Mouse (Mus musculus): Measurements from ENCODE around the gene Umps.

The Umps gene

DNA sequence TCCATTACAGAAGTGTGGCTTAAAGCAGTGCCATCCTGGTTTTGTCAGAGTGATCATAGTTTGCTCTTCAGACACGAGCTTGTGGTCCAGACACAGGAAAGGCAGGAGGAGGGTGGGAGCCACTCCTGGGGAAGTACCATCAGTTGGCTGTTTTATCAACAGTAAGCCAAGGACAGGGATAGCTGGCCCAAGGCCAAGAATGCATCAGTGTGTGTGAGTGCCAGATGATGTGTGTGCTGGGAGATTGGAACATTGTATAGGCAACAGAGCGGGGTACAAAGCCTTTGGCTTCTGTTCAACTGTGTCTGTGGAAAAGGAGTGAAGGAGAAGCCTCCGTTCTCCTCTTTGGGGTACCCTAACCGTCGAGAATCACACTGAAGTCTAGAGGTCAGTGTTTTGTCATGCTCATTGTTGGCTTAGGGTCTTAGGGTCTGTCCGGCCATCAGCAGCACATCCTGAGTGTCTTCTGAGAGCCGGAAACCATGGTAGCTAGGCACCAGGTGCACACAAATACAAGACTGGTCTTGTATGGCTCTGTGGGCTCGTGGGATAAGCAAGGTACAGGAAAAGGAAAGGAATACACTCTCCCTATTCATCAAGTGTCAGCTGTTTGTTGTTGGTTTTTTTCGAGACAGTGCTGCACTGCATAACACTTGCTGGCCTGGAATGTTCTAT, 37.9 kb downstream of the Umps start:
- DNase-seq (ENCODE audit: low spot score), result no peak

DNA sequence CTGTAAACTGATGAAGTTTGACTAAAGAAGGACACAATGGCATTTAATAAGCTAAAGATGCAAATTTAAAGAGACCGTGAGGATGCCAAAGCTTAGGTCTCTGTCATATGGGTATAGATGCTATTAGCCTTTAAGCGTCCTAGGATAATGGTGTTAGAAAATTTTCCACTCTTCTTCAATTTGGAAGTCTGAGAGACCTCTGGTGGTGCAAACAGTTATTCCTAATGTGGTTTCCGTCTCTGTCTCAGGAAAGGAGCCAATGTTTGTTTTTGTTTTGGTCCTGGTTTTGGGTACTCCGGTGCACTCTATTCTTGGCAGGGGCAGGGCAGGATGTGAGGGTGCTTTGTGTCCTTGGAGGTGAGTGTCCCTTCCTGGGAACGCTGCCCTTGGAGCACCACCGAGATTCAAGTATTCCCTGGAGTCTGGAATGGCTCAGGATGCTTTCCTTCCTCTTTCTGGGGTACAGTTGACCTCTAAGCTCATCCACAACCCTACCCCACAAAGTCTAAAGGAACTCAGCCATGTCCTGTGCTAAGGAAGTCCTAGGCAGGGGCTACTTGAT, 39.5 kb downstream of the Umps start:
- DNase-seq (ENCODE audit: low spot score), result no peak

DNA sequence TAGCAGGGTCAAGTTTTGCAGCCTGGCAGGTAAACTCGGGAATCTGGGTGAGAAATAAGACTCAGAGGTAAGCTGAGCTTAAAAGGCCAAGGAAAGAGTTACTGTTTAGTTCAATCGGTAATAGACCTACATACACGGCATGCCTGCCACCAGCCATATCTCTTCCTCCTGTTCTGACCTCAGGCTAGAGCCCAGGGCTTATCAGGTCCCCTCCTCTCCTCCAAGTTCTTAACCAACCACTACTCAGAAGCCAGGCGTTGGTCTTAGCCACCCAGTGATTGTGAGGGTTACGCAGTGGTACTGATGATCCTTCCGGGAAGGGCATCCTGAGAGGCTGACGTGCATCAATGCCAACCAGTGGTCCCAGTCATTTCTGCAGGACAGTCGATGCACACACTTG, 43.1 kb downstream of the Umps start:
- DNase-seq (ENCODE audit: low spot score), result no peak

DNA sequence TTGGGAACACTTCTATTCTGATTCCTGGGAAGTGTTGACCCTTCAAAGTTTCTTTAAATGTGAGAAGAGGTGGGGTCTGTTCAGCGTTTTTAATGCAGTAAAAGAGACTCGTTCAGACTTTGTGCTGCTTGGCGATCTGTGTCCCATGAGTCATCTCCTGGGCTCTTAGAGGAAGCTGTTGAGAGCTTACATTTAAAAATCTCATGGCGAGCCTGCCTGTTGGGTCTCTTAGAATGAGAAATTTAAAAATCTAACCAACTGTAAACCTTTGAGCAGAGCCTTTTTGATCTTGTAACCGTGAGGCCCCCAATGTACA, 43.9 kb downstream of the Umps start:
- no peak for DNase-seq (ENCODE audit: low spot score)

DNA sequence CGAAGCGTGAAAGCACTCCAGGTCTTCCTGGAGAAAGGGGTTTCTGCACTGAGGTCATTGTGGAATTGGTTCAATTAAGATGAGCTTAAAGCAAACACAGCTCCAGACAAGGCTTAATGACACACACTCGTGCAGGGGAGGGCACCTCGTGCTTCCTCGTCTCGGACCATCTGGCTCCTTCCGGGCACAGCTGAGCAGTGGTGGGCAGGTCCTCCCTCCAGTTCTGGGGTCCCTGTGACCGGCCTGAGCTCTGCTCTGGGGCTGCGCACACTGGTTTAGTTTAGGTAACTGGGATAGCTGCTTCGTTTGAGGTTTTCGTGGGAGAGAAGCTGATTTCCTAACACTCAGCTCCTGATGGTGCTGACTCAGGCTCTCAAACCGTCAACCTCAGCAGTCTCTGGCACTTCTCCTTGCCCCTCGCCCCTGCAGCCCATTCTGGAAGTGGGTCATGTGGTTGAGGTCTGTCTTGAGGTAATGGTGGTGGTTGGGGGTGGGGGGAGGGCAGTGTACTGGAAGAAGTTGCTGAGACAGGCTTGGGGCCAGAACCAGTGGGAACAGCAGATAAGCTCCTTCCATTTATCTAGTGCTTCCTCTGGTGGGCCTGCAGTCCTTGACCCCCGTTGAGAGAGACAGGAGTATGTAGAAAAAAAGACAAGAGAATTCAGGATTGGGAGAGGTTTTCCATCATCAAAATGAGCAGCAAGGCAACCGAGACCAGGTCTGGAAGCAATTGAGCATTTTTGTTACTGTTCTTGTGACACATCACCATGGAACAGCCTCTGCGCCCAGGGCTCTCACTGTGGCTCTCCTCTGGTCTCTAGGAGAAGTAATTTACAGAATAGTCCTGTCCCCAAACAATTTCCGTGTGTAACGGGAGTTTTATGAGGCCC, 44.5 kb downstream of the Umps start:
- DNase-seq (ENCODE audit: low spot score), result no peak

DNA sequence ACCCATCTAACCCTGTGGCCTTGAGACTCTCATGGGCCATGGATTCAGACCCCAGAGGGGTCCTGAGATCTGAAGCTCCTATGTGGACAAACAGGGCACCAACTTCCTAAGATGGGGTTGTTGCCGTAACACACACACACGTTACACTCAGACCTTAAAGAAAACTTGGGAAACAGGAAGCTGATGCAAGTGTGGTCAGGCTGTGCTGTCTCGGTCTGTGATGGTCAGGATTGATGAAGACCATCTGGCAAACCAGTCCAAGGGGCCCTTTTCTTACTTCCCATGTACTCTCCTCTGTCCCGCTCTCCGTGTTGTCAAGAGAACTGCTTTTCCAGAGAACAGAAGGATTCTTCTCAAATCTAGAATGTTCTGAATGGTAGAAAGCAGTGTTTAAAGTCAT, 45.3 kb downstream of the Umps start:
- DNase-seq (ENCODE audit: low spot score), result no peak

DNA sequence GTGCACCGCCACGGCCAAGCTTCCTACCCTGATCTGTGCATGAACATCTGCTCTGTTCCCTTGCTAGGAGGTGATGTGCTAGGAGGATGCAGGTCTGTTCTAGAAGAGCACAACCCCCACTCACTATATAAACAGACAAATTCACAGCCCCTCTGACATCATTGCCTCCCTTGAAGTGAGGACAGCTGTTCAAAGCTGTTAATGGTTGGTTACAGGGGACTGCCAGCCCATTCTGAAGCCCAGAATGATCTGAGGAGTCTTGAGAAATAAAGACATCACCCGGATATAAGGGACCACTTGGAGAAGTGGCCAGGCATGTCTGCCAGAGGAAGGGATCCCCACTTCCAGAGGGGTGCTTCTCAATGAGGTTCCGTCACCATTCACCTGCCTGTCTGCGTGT, 48.9 kb downstream of the Umps start:
- no peak for DNase-seq (ENCODE audit: low spot score)

DNA sequence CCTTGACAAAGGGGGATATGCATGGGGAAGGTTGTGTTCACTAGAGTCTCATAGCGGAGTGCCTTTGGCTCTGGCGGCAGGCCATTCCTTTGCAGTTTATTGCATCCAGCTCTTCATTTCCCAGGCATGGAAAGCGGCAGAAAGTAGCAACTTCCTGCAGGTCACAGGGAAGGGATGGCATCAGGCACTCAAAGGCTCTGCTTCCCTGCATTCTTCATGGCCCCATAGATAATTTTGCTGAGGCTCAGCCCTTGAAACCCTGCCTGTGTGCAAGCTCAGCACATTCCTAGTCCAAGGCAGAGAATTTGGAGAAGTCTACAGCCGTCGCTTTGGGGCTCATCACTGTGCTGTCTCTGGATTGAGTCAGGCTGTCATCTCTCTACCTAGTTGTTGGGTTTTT, 49.4 kb downstream of the Umps start:
- no peak for DNase-seq (ENCODE audit: low spot score)

DNA sequence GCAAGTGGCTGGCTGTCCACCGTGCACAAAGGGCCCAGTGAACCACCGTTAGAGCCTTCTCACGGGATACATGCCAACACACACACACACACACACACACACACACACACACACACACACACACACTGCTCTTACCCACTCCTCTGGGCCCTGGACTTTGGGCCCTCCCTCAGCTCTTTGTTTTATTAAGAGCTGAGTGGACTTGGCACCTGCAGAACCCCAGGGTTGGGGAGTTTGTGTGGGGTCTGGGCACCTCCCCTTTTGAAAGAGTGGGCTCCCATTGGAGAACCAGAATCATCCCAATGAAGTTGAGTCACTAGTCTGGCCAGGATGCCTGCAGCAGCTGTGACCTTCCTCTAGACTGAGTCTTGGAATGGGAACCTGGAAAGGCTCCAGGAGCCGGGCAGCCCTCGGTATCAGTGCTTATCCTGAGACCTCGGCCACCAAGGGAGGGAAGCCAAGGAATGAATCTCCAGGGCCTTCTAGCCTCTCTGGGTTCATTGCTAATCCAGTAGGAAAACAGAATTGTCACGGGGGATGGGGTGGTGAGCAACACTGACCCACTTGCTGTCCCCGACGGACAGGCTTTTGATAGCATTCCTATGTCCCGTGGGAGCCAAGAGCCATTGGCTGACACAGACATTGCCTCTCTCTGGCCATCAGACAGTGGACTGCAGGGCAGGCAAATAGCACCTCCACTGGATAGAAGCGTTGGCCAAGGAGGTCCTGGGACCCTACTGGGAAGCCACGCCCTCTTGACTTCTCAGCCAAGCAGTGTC, 50.2 kb downstream of the Umps start:
- DNase-seq (ENCODE audit: low spot score), result no peak

DNA sequence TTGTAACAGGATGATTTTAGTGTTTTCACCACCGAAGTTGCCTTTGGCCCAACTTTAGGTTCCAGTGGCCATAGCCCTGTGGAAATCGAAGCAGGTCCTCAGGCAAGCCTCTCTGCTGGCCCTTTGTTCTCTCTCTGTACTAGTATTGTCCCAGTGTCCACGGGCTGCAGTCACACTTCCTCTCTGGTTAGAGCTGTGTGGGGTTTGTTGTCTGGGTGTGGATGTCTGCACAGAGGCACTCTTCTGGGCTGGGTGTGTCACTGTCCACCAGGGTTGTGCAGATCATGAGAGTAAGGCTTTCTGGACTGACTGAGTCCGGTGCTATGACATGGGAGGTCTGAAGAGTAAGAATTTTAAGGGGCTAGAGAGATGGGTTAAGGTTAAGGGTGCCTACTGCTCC, 51.8 kb downstream of the Umps start:
- no peak for DNase-seq (ENCODE audit: low spot score)

DNA sequence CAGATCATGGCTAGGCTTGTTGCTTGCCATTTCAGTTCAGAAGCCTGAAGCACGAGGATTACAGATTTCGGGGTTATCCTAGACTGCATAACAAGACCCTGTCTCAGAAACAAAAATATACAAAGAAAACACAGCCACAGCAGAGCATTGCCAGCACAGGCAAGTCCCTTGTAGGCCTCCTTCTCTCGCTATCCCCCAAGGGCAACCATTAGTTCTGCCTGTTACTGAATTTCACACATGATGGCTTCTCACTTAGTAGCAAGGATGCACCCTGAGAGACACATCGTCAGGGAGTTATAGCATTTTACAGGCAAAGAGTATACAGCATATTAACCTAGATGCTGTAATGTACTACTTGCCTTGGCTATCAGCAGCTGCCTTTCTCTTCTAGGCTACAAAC, 58.6 kb downstream of the Umps start:
- DNase-seq (ENCODE audit: low spot score), result no peak

Measured in spleen, adult 12 weeks (tissue).